Mouse (Mus musculus) CH12.LX (cell line): ENCODE measurements around the gene Ipo7. TPM values are rescaled to one million over a fixed set of nuclear protein-coding genes. Genes with fewer than 3 reads are reported as not detected.

Experiments used
- DNase-seq: peaks from one replicate; pipeline ENCODE4 v3.0.0-alpha.2; 2013; ENCODE audit errors: extremely low read depth
- H3K27ac ChIP-seq: 2 replicates; pipeline ENCODE4 v1.5.1; 2012; ENCODE audit warnings: low read depth, mild to moderate bottlenecking, control low read depth, moderate library complexity; ENCODE audit not compliant: insufficient read depth
- H3K27me3 ChIP-seq: replicated peaks from 2 replicates; pipeline ENCODE3; 2012; ENCODE audit warnings: inconsistent platforms
- H3K36me3 ChIP-seq, 2 experiments: replicated peaks in 1 of 2; 2 replicates each; pipeline versions ENCODE3 to v1.6.1; 2012; ENCODE audit warnings: inconsistent platforms in 1 of 2, low read length in 1 of 2, mild to moderate bottlenecking in 1 of 2, mixed read lengths in 1 of 2, moderate library complexity in 1 of 2; ENCODE audit not compliant: control insufficient read depth in 1 of 2, insufficient read depth in 1 of 2
- H3K4me1 ChIP-seq, 2 experiments: 2 replicates each; pipeline ENCODE4 v1.6.1; 2012; ENCODE audit warnings: inconsistent platforms in 1 of 2, moderate library complexity in 1 of 2; ENCODE audit not compliant: insufficient read depth in 2 of 2, control insufficient read depth in 1 of 2
- H3K4me2 ChIP-seq: 2 replicates; pipeline ENCODE4 v1.6.1; 2012; ENCODE audit warnings: low read depth, mild to moderate bottlenecking, control low read depth; ENCODE audit not compliant: poor library complexity, insufficient read depth, severe bottlenecking
- H3K4me3 ChIP-seq, 3 experiments: fragments of 150-350 bp in 1 of 3; sonication (generic) in 1 of 3; replicated peaks in 1 of 3; 2 replicates each; pipeline versions ENCODE3 to v1.5.1; 2011 to 2012; ENCODE audit warnings: low read depth in 2 of 3, low read length in 2 of 3, mild to moderate bottlenecking in 2 of 3, moderate library complexity in 2 of 3, control low read depth in 1 of 3, improper control_type of control experiment in 1 of 3, inconsistent platforms in 1 of 3, mixed read lengths in 1 of 3; ENCODE audit not compliant: poor library complexity in 1 of 3
- H3K79me2 ChIP-seq: replicated peaks from 2 replicates; pipeline ENCODE4 v1.6.1; 2012; ENCODE audit warnings: mild to moderate bottlenecking, moderate library complexity; ENCODE audit not compliant: control insufficient read depth, poor library complexity, insufficient read depth, severe bottlenecking; ENCODE audit errors: extremely low read depth
- H3K9ac ChIP-seq: 2 replicates; pipeline ENCODE4 v1.6.1; 2012; ENCODE audit warnings: low read depth, mild to moderate bottlenecking, control low read depth, moderate library complexity; ENCODE audit not compliant: insufficient read depth
- H3K9me3 ChIP-seq: replicated peaks from 2 replicates; pipeline ENCODE3; 2012; ENCODE audit warnings: low read length, inconsistent platforms, mixed read lengths
- BHLHE40 ChIP-seq: IDR thresholded peaks from 2 replicates; pipeline ENCODE4 v1.6.1; 2011; ENCODE audit warnings: mild to moderate bottlenecking, low read depth, low read length, improper control_type of control experiment
- CHD1 ChIP-seq: IDR thresholded peaks from 2 replicates; pipeline ENCODE4 v1.6.1; 2012; ENCODE audit warnings: low read depth, low read length, improper control_type of control experiment, inconsistent platforms
- CHD2 ChIP-seq: IDR thresholded peaks from 2 replicates; pipeline ENCODE4 v1.6.1; 2011; ENCODE audit warnings: low read length, improper control_type of control experiment
- HCFC1 ChIP-seq: IDR thresholded peaks from 2 replicates; pipeline ENCODE4 v1.6.1; 2012; ENCODE audit warnings: low read depth, mild to moderate bottlenecking, inconsistent platforms, low read length, improper control_type of control experiment
- JUN ChIP-seq: IDR thresholded peaks from 2 replicates; pipeline ENCODE4 v1.6.1; 2011; ENCODE audit warnings: low read depth, mild to moderate bottlenecking, low read length, improper control_type of control experiment, moderate library complexity; ENCODE audit not compliant: insufficient read depth
- JUND ChIP-seq: conservative IDR thresholded peaks from 2 replicates; pipeline ENCODE4 v1.6.1; 2011; ENCODE audit warnings: low read depth, low read length, improper control_type of control experiment
- KAT2A ChIP-seq: IDR thresholded peaks from 2 replicates; pipeline ENCODE4 v1.6.1; 2012; ENCODE audit warnings: low read length, improper control_type of control experiment, inconsistent platforms; ENCODE audit not compliant: insufficient replicate concordance
- MAZ ChIP-seq: IDR thresholded peaks from 2 replicates; pipeline ENCODE4 v1.6.1; 2012; ENCODE audit warnings: low read depth, mild to moderate bottlenecking, inconsistent platforms, low read length, improper control_type of control experiment, moderate library complexity
- MEF2A ChIP-seq: IDR thresholded peaks from 2 replicates; pipeline ENCODE4 v1.6.1; 2014; ENCODE audit warnings: low read depth, mild to moderate bottlenecking, inconsistent platforms, low read length, improper control_type of control experiment, borderline replicate concordance
- NRF1 ChIP-seq: IDR thresholded peaks from 2 replicates; pipeline ENCODE4 v1.6.1; 2014; ENCODE audit warnings: low read depth, mild to moderate bottlenecking, inconsistent platforms, low read length, improper control_type of control experiment, moderate library complexity
- POLR2AphosphoS2 ChIP-seq: IDR thresholded peaks from 2 replicates; pipeline ENCODE4 v1.6.1; 2011; ENCODE audit warnings: low read depth, low read length, improper control_type of control experiment
- RAD21 ChIP-seq: IDR thresholded peaks from 2 replicates; pipeline ENCODE4 v1.6.1; 2011; ENCODE audit warnings: low read depth, mild to moderate bottlenecking, low read length, improper control_type of control experiment, moderate library complexity
- SIN3A ChIP-seq: IDR thresholded peaks from 2 replicates; pipeline ENCODE4 v1.6.1; 2012; ENCODE audit warnings: low read length, improper control_type of control experiment, inconsistent platforms
- TCF12 ChIP-seq: IDR thresholded peaks from 2 replicates; pipeline ENCODE4 v1.6.1; 2014; ENCODE audit warnings: low read depth, mild to moderate bottlenecking, inconsistent platforms, low read length, improper control_type of control experiment
- UBTF ChIP-seq: IDR thresholded peaks from 2 replicates; pipeline ENCODE4 v1.6.1; 2012; ENCODE audit warnings: low read depth, mild to moderate bottlenecking, inconsistent platforms, low read length, improper control_type of control experiment, moderate library complexity
- USF1 ChIP-seq: IDR thresholded peaks from 2 replicates; pipeline ENCODE4 v1.6.1; 2014; ENCODE audit warnings: low read depth, mild to moderate bottlenecking, inconsistent platforms, low read length, improper control_type of control experiment
- ZC3H11A ChIP-seq: IDR thresholded peaks from 2 replicates; pipeline ENCODE4 v1.6.1; 2012; ENCODE audit warnings: low read depth, mild to moderate bottlenecking, inconsistent platforms, low read length, improper control_type of control experiment
- ZMIZ1 ChIP-seq: IDR thresholded peaks from 2 replicates; pipeline ENCODE4 v1.6.1; 2012; ENCODE audit warnings: low read depth, mild to moderate bottlenecking, inconsistent platforms, low read length, improper control_type of control experiment
- dilution Hi-C: fragments of 300-500 bp; cut with MboI; formaldehyde crosslinking; loops from 2 replicates; pipeline ENCODE4 v1.14.3; 2020; ENCODE audit warnings: low sequenced_read_pairs; ENCODE audit not compliant: extremely low pct_unique_long_range_greater_than_20kb, extremely low pct_ligation_motif_present
- in situ Hi-C: fragments of 300-500 bp; cut with MboI; formaldehyde crosslinking; loops from 3 replicates; pipeline ENCODE4 v1.14.3; 2019; ENCODE audit warnings: low sequenced_read_pairs, low pct_ligation_motif_present, low pct_unique_long_range_greater_than_20kb, mixed read lengths
- polyA plus RNA-seq: library from polyadenylated mRNA; unstranded; fragments of >175 nt; gene quantifications from 2 replicates; pipeline ENCODE4 v1.2.1, GENCODE M21; 2012; ENCODE audit warnings: low read depth; ENCODE audit not compliant: insufficient read length
- total RNA-seq, 2 experiments: library from RNA; depleted of rRNA; stranded (reverse); fragments of 300-350 nt in 1 of 2; fragments of >200 nt in 1 of 2; gene quantifications; 2 replicates each; pipeline ENCODE4 v1.2.3; 2012 to 2014

Ipo7 gene
- total and polyA plus RNA-seq, 3 experiments, result 126 to 183 (median 181) TPM

- no peak for TF ChIP-seq HCFC1
- no peak for TF ChIP-seq JUN
- TF ChIP-seq RAD21, result no peak
- TF ChIP-seq JUND, result no peak
- TF ChIP-seq MEF2A, result no peak
- no peak for TF ChIP-seq NRF1
- no peak for TF ChIP-seq CHD2
- TF ChIP-seq MAZ, result no peak
- TF ChIP-seq ZMIZ1, result no peak
- no peak for TF ChIP-seq POLR2AphosphoS2
- no peak for TF ChIP-seq CHD1
- TF ChIP-seq BHLHE40, result no peak
- no peak for TF ChIP-seq ZC3H11A
- TF ChIP-seq UBTF, result no peak
- no peak for TF ChIP-seq USF1
- TF ChIP-seq KAT2A, result no peak
- no peak for TF ChIP-seq SIN3A
- no peak for TF ChIP-seq TCF12
- DNase-seq, result no peak
- Histone ChIP-seq H3K4me1 (peaks cover 2 to 10% of the 10 kb centered on the region in 2 experiments; a peak in 3 of 4 replicates), H3K4me2 (no peak overlapping the region), H3K9ac (no peak overlapping the region), H3K79me2 (no peaks in the 10 kb centered on the region), H3K27ac (no peak overlapping the region), H3K36me3 (peaks cover 55 to 96% of the 10 kb centered on the region in 2 experiments), H3K27me3 (no peaks in the 10 kb centered on the region), H3K9me3 (no peaks in the 10 kb centered on the region), H3K4me3 (no peak overlapping the region)
- dilution Hi-C loops, result no loop called here
- in situ Hi-C loops, result no loop called here
Observed at GRCm38 (mm10) chr7:110087914-110088313, 69.8 kb downstream of the Ipo7 start.

DNA sequence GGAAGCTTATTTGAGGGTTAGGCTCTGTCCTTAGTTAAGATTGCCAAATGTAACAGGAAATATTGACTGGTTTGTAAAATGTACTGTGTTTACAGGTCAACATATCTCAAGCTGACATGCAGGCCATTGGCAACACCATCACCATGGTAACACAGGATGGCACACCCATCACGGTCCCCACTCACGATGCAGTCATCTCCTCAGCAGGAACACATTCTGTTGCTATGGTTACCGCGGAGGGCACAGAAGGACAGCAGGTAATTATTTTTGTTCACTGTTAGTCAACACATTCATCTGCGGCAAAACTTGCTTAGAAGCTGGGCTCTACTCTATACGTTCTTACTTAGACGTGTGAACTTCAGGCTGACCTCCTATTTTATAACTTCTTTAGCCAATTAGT is 73.6 kb downstream of the Ipo7 start:
- Histone ChIP-seq H3K36me3 (peaks cover 57 to 93% of the 10 kb centered on the region in 2 experiments), H3K9me3 (no peaks in the 10 kb centered on the region), H3K9ac (no peak overlapping the region), H3K4me1 (peaks cover 2 to 10% of the 10 kb centered on the region in 2 experiments; a peak in 3 of 4 replicates), H3K27ac (no peak overlapping the region), H3K4me2 (no peak overlapping the region), H3K27me3 (no peaks in the 10 kb centered on the region)
- dilution Hi-C loops, result no loop called here
- peak; percentile 16 for DNase-seq
- no peak for TF ChIP-seq NRF1
- TF ChIP-seq, all 38 proteins: peak for 0
- Histone ChIP-seq H3K4me3 (no peak overlapping the region), H3K79me2 (no peaks in the 10 kb centered on the region)
- in situ Hi-C loops, result no loop called here
